Mouse (Mus musculus) induced T-regulatory cell, adult 2 months (primary cell): ENCODE measurements around the gene Copa.

ENCODE experiments used
- DNase-seq: peaks from one replicate; pipeline ENCODE4 v3.0.0-alpha.2; 2012; ENCODE audit warnings: low read depth

Copa gene

DNA sequence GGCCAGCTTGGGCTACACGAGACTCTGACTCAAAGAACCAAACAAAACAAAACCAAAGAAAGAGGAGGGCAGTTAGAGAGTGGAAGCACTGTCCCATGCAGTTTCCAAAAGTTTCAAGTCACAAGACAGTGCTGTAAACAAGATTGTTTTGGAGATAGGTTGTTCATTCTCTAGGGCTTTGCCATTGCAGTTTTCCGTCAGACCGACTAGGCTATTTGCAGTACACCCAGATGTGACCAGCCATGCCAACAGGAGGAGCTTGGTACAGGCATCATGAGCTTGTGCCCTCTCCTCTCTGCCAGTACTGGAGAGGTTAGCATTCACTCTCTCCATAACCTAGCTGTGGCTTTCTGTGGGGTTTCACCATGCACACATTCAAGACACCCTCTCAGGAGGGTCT lies 11.2 kb downstream of the Copa start:
- no peak for DNase-seq

DNA sequence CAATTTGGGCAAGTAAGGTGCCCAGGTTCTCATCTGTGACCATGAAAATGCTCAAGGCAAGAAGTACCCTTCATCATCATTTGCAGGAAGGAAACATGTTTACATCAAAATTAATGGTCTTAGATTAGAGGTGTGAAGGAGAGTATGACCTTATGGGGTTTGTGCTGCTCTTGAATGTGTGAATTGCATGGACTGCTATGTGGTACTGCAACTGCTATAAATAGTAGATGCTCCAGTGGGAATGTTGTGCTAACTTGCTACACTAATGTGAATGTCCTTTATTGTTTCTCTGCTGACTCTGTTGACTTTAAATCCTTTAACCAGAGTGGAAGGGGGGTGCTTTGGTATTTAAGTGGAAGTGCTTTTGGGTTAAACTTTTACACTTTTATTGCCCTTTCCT lies 12.0 kb downstream of the Copa start:
- DNase-seq: no peak

DNA sequence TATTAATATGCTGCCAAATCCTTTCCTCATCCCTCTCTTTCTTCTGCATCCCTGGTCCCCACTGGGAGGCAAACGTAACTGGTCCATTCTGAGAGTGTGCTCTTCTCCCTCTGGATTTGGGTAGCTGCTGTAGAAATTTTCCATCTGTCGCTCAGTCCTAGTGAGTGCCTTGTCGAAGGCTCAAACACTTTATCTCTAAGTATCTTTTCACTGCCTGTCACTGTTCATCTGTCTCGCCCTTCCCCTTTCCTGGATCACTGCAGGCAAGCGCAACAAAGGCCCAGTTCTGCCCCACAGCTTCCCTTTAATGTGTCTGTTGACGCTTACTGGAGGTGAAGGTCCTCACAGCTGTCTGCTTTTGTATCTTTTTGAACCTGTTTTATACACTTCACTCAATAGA lies 12.9 kb downstream of the Copa start:
- no peak for DNase-seq

DNA sequence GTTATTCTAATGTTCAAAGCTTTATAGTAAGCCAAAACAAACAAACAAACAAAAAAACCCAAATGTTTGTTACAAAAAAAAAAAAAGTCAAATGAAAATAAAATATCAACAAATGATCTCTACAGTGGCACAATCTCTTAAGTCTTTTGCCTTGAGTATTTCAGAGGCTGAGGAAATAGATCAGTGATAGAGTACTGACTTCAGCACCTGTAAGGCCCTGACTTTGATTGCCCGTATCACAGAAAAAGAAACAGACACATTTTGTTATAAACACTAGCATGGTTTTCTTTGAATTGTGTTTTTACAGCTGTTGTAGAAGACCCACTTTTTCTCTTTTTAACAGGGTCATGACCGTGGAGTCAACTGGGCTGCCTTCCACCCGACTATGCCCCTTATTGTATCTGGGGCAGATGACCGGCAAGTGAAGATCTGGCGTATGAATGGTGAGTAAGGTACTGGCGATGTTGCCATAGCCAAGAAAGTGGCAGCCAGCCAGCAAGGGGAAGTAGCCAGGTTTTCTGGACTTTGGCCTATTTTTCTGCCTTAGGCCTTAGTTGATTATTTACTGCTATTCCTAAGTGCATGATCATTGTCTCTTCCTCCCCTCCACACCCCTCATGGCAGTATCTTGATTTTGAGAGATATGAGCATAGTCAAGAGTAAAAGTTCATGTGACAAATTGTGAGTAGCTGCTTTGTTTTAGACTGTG lies 17.1 kb downstream of the Copa start:
- no peak for DNase-seq

DNA sequence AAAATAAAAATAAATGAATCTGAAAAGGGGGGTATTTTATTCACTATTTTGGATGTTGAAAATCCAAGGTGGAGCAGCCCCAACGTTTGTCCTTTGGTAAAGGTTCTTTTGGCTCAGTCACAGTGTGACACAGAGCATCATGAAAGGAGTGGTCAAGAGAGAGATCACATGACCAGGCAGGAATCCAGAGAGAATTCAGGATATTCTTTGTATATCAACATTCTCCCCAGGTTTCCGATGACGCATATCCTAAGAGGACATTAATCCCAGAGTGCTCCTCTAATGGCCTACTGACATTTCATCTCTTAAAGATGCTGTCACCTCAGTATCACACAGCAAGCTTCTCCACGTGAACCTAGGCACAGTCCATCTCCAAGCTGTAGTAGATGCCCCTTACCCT lies 21.3 kb downstream of the Copa start:
- no peak for DNase-seq

DNA sequence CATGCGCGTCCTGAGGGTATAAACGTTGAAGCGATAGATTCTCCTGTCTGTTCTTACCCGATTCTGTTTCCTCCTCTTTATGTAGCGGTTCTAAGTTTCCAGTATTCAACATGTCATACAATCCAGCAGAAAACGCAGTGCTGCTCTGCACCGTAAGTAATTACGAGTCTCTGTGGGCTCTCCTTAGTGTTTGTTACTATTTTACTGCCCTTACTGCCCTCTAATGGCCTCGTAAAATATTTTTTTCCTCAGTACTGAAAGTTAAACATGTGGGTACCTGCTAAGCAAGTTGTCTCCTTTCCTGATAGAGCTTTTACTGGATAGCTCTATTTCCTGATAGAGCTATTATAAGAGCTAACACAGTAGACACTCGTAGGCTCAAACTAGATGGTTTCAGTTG lies 22.8 kb downstream of the Copa start:
- DNase-seq: no peak

DNA sequence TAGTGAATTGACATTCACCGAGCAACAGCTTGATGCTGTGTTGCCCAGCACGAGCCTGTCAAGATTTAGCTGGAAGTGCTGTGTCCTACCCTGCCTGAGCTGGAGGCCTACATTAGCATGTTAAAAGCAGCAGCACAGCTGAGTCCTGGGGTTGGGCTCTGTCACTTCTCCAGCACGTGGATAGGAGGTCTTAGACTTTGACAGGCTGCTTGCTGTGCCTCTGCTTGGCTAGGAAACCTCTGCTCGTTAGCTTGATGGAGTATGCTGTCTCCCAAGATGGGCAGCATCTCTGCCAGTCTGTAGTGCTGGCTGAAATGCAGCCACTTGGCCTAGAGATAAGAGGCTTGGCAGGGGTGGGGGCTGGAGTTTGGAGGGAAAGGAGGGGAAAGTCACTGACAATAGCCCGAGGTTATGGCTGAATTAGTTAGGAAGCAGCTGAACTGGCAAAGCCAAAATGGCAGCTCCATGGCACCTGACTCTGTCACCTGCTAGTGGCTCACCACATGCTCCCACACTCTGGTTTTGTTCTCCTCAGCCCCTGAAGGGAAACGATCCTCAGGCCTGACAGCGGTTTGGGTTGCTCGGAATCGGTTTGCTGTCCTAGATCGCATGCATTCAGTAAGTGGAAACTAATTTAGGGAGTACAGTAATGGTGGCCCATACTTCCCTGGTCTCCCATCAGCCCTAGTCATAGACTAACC lies 25.6 kb downstream of the Copa start:
- DNase-seq: no peak

DNA sequence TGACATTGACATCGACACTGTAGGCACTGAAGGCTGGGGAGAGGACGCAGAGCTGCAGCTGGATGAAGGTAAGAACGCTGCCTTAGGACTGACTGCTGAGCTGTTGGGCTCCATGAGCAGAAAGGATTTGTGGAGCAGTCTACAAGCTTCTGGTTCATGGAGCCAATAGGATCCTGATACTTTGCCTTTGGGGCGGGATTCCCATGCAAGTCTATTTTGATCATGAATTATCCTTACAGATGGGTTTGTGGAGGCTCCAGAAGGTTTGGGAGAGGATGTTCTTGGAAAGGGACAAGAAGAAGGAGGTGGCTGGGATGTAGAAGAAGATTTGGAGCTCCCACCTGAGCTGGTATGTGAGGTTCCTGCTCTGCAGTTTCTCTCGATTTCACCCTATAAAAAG lies 34.6 kb downstream of the Copa start:
- no peak for DNase-seq

DNA sequence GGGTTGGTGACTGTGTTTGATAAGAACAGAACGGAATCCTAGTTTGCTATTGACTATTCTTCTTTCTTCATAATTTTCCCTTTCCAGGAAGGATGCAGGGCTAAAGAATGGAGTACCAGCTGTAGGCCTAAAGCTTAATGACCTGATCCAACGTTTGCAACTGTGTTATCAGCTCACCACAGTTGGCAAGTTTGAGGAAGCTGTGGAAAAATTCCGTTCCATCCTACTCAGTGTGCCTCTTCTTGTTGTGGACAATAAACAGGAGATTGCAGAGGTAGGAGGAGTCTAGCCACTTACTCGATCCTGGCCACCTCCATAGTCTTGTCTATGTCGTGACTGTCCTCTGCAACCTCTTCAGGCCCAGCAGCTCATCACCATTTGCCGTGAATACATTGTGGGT lies 36.8 kb downstream of the Copa start:
- no peak for DNase-seq

DNA sequence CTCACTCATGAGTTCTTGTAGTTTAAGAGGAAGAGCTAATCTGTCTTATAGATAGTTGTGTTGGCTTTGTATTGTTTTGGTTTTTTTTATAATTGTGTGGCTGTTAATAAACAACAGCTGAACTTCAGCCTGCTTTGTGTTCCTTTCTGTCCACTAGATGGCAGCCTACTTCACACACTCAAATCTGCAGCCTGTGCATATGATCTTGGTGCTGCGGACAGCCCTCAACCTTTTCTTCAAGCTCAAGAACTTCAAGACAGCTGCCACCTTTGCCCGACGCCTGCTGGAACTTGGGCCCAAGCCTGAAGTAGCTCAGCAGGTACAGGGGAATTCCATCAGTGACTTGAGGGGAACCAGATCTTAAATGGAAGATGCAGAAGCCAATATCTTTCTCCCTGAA lies 37.4 kb downstream of the Copa start:
- DNase-seq: peak; percentile 73

DNA sequence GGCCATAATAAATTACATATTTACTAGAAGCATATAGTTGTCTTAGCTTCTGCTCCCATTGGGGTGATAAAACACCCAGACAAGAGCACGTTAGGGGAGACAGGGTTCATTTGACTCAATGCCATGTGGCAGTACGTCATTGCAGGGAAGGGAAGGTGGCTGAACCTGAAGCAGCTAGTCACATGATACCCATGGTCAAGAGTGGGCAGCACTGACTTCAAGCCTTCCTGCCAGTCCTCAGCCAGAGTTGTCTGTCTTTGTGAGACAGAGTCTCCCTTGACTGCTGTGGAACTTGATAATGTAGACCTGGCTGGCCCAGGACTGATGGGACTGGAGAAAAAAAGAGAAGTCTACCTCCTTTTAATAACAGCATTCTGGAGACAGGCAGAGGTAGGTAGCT lies 40.3 kb downstream of the Copa start:
- DNase-seq: no peak

DNA sequence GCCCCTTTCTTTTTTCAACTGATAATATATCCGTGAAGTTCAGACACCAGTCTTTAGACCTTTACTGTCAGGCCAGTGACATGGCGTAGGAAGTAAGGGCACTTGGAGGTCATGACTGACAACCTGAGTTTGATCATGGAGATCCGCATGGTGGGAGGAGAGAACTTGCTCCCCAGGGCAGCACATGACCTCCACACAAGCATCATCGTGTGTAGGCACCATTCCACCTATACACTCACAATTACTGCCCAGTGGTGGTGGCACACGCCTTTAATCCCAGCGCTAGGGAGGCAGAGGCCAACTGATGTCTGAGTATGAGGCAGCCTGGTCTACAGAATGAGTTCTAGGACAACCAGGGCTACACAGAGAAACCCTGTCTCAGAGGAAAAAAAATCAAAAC lies 42.2 kb downstream of the Copa start:
- no peak for DNase-seq

DNA sequence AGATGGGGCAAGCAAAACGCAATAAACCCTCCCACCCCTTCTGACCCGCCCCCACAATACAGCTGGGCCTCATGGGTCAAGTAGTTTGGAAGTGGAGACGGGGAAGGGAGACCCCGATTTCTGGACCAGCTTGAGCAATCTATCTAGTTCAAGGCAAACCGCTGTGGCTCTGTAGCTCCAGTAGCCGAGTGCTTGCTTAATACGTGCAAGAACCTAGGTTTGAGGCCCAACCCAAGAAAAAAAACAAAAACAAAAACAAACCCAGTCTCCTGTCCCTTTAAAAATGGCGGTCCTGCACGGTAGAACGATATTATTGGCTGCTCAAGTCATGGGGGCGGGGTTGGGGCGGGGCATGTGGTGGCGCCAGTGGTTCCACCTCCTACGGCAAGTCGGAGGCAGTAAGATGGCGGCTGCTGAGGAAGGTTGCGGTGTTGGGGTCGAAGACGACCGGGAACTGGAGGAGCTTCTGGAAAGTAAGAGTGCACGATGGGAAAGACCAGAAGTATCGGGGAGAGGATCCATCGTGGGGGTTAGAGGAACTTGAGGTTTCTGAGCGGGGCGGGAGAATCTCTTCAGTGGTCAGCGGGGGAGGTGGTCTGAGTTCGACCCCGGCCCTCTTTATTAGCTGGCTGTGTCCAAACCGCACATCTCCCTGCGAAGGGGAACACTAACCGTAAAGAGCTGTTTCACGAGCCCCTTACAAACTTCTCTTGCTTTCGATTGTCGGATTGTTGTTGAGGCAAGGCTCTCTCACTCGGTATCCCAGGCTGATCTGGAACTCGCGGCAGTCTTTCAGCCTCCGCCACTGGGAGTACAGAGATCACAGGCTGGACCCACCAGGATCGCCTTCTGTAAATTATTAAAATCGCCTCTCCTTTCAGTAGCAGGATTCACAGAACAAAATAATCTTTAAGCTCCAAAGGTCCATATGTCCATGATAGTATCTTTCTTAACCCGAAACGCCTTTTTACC lies 44.3 kb downstream of the Copa start, which contains the start of gene Pex19:
Gene Pex19, plus strand, starts transcription at position 380 of the 972 bp plus-strand sequence.
- peak; percentile 96 for DNase-seq

DNA sequence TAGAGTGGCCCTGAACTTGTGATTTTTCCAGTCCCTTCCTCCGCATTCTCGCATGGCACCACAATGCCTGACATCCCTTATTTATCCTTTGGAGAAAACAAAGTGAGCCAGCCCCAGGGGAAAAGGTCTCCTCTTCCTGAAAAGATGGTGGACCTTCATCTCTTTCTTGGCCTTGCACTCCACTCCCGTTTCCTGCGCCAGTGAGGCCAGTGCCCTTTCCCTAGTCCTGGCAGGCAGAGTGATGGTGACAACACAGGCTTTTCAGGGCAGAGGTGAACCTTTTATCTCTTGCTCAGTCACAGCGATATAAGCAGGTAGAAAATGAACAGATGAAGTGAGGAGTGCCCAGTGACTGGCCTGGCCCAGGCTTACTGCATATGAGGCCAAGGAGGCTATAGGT lies 45.2 kb downstream of the Copa start:
- DNase-seq: no peak

DNA sequence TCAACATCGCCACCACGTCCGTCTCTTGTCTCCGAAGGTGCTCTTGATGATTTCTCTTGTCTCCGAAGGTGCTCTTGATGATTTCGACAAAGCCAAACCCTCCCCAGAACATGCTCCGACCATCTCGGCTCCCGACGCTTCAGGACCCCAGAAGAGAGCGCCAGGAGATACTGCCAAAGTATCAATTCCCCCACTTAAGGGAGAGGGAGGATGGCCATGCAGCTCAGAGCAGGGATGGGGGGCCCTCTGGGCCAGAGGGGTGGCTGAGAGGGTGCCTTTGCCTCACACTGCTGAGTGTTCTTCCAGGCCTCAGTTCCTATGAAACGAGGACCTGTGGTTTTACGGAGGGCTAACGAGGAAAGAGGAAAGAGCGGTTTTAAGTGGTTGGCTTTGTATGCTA lies 46.2 kb downstream of the Copa start:
- no peak for DNase-seq

DNA sequence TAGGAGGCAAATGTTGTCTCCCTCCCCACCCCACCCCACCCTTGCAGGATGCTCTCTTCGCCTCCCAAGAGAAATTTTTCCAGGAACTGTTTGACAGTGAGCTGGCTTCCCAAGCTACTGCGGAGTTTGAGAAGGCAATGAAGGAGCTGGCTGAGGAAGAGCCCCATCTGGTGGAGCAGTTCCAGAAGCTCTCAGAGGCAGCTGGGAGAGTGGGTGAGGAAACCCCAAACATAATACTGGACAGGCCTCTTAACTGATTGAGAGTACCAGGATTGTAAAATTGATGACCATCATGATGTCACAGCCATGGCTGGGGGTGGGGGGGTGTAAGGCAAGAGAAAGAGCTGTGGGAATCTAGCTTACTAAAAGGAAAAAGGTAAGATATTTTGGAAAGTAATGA lies 46.8 kb downstream of the Copa start:
- no peak for DNase-seq

DNA sequence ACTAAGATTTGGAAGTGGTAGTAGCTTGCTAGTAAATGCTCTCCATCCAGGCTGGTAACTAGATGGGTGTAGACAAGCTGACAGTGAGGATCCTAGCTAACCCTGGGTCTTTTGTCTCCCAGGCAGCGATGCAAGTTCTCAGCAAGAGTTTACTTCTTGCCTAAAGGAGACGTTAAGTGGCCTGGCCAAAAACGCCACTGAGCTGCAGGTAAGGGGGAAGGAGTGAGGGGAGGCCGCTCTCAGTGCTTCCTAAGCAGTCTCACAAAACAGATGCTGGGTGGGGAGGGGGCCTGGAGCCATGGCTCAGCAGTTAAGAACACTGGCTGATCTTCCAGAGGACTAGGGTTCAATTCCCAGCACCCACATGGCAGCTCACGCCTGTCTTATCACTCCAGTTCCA lies 47.5 kb downstream of the Copa start:
- DNase-seq: no peak

DNA sequence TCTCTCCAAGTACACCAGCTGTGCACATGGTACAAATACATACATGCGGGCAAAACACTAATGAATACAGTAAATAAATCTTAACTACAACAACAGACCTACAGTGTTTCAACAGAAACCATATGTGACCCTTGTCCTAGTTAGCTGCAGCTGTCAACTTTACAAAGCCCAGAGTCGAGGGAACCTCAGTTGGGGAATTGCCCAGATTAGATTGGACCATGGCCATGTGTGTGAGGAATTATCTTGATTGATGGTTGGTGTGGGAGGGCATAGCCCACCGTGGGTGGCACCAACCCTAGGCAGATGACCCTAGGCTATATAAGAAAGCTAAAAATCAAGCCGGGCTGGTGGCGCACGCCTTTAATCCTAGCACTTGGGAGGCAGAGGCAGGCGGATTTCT lies 50.0 kb downstream of the Copa start:
- no peak for DNase-seq

DNA sequence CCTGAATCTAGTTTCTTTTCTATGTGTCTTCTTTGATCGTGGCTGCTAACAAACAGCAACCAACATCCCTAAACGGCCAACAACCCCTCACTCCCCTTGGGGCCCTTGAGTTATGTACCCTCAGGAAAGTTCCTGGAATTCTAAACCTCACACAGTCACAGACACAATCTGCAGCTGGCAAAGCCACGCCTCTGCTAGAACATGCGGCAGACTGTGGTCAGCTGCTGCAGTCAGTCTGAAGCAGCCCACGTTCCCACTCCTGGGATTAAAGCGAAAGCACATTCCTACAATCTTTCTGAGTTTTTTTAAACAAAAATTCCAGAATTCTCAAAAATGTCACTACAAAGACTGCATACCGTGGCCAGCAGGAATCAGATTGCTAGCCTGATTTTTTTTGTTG lies 51.2 kb downstream of the Copa start:
- DNase-seq: no peak

DNA sequence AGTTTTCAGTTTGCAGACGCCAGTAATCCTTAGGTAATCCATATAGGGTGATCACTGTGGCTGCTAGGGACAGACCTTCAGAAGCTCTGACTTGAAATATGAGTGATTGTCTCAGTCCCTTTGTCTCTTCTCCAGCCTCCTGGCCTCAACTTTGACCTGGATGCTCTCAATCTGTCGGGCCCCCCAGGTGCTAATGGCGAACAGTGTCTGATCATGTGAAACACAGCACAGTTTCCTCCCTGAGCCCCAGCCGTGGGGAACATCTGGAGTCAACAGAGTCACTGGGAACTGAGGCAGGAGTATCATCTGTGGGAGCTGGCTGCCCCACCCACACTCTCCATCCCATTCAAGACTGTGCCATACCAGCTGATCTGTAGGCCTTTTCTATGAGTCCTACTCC lies 51.7 kb downstream of the Copa start:
- DNase-seq: no peak

DNA sequence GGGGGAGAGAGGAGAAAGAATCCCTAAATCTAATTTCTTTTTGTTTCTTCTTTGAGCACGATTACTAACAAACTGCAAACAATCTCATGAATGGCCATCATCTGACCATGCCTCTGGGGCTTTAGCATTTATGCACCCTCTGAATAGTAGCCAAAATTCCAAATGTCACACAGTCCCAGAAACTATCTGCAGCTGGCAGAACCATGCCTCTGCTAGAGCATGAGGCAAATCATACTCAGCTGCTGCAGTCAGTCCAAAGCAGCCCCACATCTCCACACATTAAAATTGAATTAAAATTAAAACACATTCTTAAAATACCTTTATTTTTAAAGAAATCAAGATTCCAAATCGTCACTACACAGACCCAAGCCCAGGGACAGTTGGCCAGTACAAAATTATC lies 57.8 kb downstream of the Copa start:
- DNase-seq: no peak

DNA sequence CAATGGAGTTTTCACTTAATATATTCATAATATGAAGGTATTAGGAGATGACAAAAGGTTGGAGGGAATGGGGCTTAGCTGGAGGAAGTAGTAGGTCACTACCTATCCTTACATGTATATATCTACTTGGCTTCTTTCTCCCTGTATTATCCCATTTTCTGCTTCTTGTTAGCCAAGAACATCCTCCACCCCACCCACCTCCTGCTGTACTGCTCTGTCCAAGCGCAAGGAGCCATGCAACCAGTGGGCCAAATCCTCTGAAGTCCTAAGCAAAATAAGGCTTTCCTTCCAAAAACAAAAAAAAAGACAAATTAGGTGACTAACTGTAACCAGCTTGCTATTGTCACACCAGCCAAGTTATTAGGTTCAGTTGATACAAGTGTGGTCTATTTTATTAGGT lies 58.5 kb downstream of the Copa start:
- no peak for DNase-seq

DNA sequence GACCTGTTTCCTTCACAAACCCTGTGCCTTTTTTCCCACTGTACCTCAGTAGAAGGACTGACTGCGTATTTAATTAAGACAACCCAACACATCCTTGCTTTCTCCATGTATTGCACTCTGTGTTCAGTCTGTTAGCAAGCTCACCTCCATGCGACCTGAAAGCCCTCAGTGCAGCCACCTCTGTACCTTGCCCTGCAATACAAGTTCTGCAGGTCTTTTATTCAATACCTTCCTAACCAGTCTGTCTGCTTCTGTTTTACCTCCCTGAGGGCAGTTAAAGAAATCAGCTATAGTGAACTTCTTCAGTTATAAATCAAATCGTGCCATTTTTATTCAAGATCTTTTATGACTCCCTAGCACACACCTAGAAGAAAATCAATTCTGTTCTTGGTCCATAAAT lies 59.2 kb downstream of the Copa start:
- no peak for DNase-seq
